Mouse (Mus musculus) midbrain, embryonic 12.5 days (tissue): ENCODE measurements around the gene 9230113P08Rik. TPM values are rescaled to one million over a fixed set of nuclear protein-coding genes. Genes with fewer than 3 reads are reported as not detected.
"Not testable (repeated sequence)": the region's sequence is repeated elsewhere in the genome, so short reads cannot be mapped to it uniquely, and the experiment has no call there.

Experiments used
- ATAC-seq: fragments of 200-750 bp; cut with Nextera tagmentation; 2 replicates; pipeline ENCODE4 v1.8.0; 2017; ENCODE audit warnings: low read depth, moderate TSS enrichment, moderate library complexity; ENCODE audit not compliant: low FRiP score
- H3K27ac ChIP-seq: fragments of 300-500 bp; sonication (generic); replicated peaks from 2 replicates; pipeline ENCODE4 v1.5.1; 2016; ENCODE audit warnings: mild to moderate bottlenecking
- H3K27me3 ChIP-seq: fragments of 300-500 bp; sonication (generic); 2 replicates; pipeline ENCODE4 v1.6.1; 2016; ENCODE audit warnings: mild to moderate bottlenecking
- H3K36me3 ChIP-seq: fragments of 300-500 bp; sonication (generic); 2 replicates; pipeline ENCODE4 v1.6.1; 2016
- H3K4me1 ChIP-seq: fragments of 300-500 bp; sonication (generic); 2 replicates; pipeline ENCODE4 v1.6.1; 2016
- H3K4me2 ChIP-seq: fragments of 300-500 bp; sonication (generic); replicated peaks from 2 replicates; pipeline ENCODE4 v1.6.1; 2016; ENCODE audit warnings: mild to moderate bottlenecking, moderate library complexity
- H3K4me3 ChIP-seq: fragments of 300-500 bp; sonication (generic); 2 replicates; pipeline ENCODE4 v1.5.1; 2016; ENCODE audit warnings: mild to moderate bottlenecking
- H3K9ac ChIP-seq: fragments of 300-500 bp; sonication (generic); replicated peaks from 2 replicates; pipeline ENCODE4 v1.6.1; 2016; ENCODE audit warnings: mild to moderate bottlenecking, moderate library complexity
- H3K9me3 ChIP-seq: fragments of 300-500 bp; sonication (generic); 2 replicates; pipeline ENCODE4 v1.6.1; 2016; ENCODE audit warnings: mild to moderate bottlenecking
- WGBS: fragments of 180-500 bp; shearing (Covaris S2); methylation state at CpG from one replicate; pipeline ENCODE4 v1.1.7; 2016; 5-methylcytosine and 5-hydroxymethylcytosine counted together
- polyA plus RNA-seq: library from polyadenylated mRNA; unstranded; fragments of >200 nt; fragmentation: Nextera tagmentation; extraction: Ambion mirVana; gene quantifications from 2 replicates; pipeline ENCODE4 v1.2.1, GENCODE M21; 2016

The 9230113P08Rik gene
- polyA plus RNA-seq = not detected in 2 replicates

- not testable (repeated sequence) for H3K9me3 ChIP-seq, H3K27ac ChIP-seq, H3K4me3 ChIP-seq, H3K36me3 ChIP-seq, H3K4me2 ChIP-seq, H3K27me3 ChIP-seq, ATAC-seq, H3K9ac ChIP-seq, H3K4me1 ChIP-seq
Observed at GRCm38 (mm10) chr9:35908123-35908522, at the start of gene 9230113P08Rik. Gene 9230113P08Rik, plus strand, starts transcription at chr9:35908423.

DNA sequence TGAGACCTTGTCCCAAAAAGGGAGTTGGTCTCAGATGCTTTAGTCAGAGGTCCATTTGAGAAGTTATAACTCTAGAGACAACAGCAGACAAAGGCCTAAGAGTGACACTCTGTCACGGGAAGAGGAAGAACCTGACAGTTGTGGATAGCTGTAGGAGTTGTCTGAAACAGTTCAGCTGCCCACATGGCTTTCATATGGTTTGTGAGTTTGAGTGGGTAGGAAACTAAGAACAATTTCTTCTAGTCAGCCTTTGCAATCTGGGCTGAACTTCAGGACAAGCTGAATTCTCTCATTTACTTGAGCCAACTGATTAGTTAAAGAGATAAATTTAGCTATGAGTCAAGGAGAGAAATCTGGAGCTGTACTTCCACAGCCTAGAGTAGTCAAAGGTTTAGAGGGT lies 15.1 kb upstream of the 9230113P08Rik start:
- H3K9me3 ChIP-seq, ATAC-seq, H3K27me3 ChIP-seq, H3K4me1 ChIP-seq, H3K4me2 ChIP-seq, H3K36me3 ChIP-seq, H3K9ac ChIP-seq, H3K27ac ChIP-seq, H3K4me3 ChIP-seq: not testable (repeated sequence)
- 58% methylated on average over 1 of the region's 1 CpGs for WGBS

DNA sequence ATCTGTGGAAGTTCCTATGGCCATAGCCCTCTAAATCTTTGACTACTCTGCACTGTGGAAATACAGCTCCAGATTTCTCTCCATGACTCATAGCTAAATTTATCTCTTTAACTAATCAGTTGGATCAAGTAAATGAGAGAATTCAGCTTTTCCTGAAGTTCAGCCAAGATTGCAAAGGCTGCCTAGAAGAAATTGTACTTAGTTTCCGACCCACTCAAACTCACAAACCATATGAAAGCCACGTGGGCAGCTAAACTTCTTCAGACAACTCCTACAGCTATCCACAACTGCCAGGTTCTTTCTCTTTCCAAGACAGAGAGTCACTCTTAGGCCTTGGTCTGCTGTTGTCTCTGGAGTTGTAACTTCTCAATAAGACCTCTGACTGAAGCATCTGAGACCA lies 3.7 kb upstream of the 9230113P08Rik start:
- Histone ChIP-seq H3K9ac (no peak overlapping the region), H3K4me1 (no peaks in the 10 kb centered on the region), H3K27me3 (no peaks in the 10 kb centered on the region), H3K9me3 (0 out of 2 replicates have a peak, but pooled peaks cover 12% of the 10 kb centered on the region), H3K4me3 (no peak overlapping the region), H3K4me2 (no peak overlapping the region), H3K27ac (no peak overlapping the region), H3K36me3 (no peaks in the 10 kb centered on the region)
- 79% methylated on average over 2 of the region's 2 CpGs for WGBS
- no peak for ATAC-seq

DNA sequence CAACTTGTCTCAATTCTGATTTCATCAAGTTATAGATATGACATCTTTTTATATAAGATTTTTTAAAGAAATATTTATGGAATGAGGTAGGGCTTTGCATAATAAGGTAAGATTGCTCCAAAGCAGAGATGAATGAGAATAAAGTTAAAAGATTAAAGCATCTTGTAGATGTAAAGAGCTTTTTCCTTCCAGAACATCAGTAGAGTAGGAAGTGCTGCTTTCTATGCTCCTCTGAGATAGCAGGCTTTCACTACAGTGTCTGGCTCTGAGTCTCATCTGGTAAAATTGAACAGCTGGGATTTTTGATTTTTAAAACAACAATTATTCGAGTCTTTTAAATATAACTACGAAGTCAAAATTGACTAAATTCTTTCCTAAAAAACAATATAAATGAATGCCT lies 22.6 kb downstream of the 9230113P08Rik start:
- Histone ChIP-seq H3K4me3 (no peak overlapping the region), H3K9me3 (peaks cover 17% of the 10 kb centered on the region; the same call in 1 of the 2 replicates), H3K36me3 (no peaks in the 10 kb centered on the region), H3K9ac (no peak overlapping the region), H3K27ac (no peak overlapping the region), H3K4me2 (no peak overlapping the region), H3K27me3 (no peaks in the 10 kb centered on the region), H3K4me1 (no peaks in the 10 kb centered on the region)
- 78% methylated on average over 2 of the region's 2 CpGs for WGBS
- ATAC-seq = no peak

Other genes with a start within 250 kb of the 9230113P08Rik start
- not detected in 2 replicates for gene Pate1, start 221.0 kb upstream of the 9230113P08Rik start, polyA plus RNA-seq
- gene Gm17677, start 167.4 kb upstream of the 9230113P08Rik start, polyA plus RNA-seq = not detected in 2 replicates
- not detected in 2 replicates for gene Gm17727, start 130.3 kb upstream of the 9230113P08Rik start, polyA plus RNA-seq
- not detected in 2 replicates for gene Gm27235, start 118.3 kb upstream of the 9230113P08Rik start, polyA plus RNA-seq
- gene D730048I06Rik, start 118.3 kb upstream of the 9230113P08Rik start, polyA plus RNA-seq = not detected in 2 replicates
- not detected in 2 replicates for gene 9230110F15Rik, start 64.3 kb upstream of the 9230113P08Rik start, polyA plus RNA-seq
- not detected in 2 replicates for gene Gm5916, start 220.4 kb downstream of the 9230113P08Rik start, polyA plus RNA-seq